Mouse (Mus musculus) forebrain, embryonic 13.5 days (tissue): ENCODE data around the gene Iqgap1. TPM values are rescaled to one million over a fixed set of nuclear protein-coding genes. Genes with fewer than 3 reads are reported as not detected.

ENCODE experiments used
- ATAC-seq: fragments of 200-750 bp; cut with Nextera tagmentation; 2 replicates; pipeline ENCODE4 v1.8.0; 2017
- H3K27ac ChIP-seq: fragments of 300-500 bp; sonication (generic); 2 replicates; pipeline ENCODE4 v1.5.1; 2015; ENCODE audit warnings: inconsistent platforms, mild to moderate bottlenecking, moderate library complexity
- H3K27me3 ChIP-seq: fragments of 300-500 bp; sonication (generic); 2 replicates; pipeline ENCODE4 v1.6.1; 2015; ENCODE audit warnings: mild to moderate bottlenecking, inconsistent platforms
- H3K36me3 ChIP-seq: fragments of 300-500 bp; sonication (generic); 2 replicates; pipeline ENCODE4 v1.6.1; 2015; ENCODE audit warnings: mild to moderate bottlenecking, inconsistent platforms; ENCODE audit not compliant: poor library complexity, severe bottlenecking
- H3K4me1 ChIP-seq: fragments of 300-500 bp; sonication (generic); 2 replicates; pipeline ENCODE4 v1.6.1; 2015; ENCODE audit warnings: inconsistent platforms
- H3K4me2 ChIP-seq: fragments of 300-500 bp; sonication (generic); 2 replicates; pipeline ENCODE4 v1.6.1; 2015; ENCODE audit warnings: inconsistent platforms, mild to moderate bottlenecking, moderate library complexity
- H3K4me3 ChIP-seq: fragments of 300-500 bp; sonication (generic); 2 replicates; pipeline ENCODE4 v1.5.1; 2015; ENCODE audit warnings: mild to moderate bottlenecking, inconsistent platforms
- H3K9ac ChIP-seq: fragments of 300-500 bp; sonication (generic); 2 replicates; pipeline ENCODE4 v1.6.1; 2015; ENCODE audit warnings: mild to moderate bottlenecking, inconsistent platforms
- H3K9me3 ChIP-seq: fragments of 300-500 bp; sonication (generic); replicated peaks from 2 replicates; pipeline ENCODE4 v1.6.1; 2016; ENCODE audit warnings: inconsistent platforms
- WGBS: fragments of 180-500 bp; shearing (Covaris S2); methylation state at CpG from one replicate; pipeline ENCODE4 v1.1.7; 2015; 5-methylcytosine and 5-hydroxymethylcytosine counted together
- polyA plus RNA-seq: library from polyadenylated mRNA; unstranded; fragments of >200 nt; fragmentation: Nextera tagmentation; extraction: Ambion mirVana; gene quantifications from 2 replicates; pipeline ENCODE4 v1.2.1, GENCODE M21; 2015

The Iqgap1 gene
- polyA plus RNA-seq, 1 experiment from 2014 or later = 19.7 TPM

DNA sequence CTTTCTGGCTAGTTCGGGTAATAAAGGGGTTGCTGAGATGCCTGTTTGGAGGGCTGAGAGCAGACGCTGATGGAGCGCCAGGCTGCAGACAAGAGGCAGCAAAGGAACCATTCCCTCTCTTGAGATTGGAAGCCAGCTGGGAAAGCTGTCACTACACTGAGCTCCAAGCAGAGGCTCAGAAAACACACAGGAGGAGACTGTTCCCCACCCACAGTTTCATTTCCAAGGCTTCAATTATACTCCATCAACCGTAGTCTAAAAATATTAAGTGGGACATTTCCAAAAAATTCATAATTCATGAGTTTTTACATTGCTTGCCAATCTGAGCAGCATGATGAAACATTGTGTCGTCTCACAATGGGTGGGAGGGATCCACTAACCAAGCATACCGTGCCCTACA, 134.6 kb downstream of the Iqgap1 start:
- ATAC-seq = peak; percentile 19; the same call in 1 of the 2 replicates
- Histone ChIP-seq H3K4me2 (no peak overlapping the region), H3K36me3 (no peaks in the 10 kb centered on the region), H3K27me3 (no peaks in the 10 kb centered on the region), H3K9ac (no peak overlapping the region), H3K4me3 (no peak overlapping the region), H3K27ac (no peak overlapping the region), H3K9me3 (no peaks in the 10 kb centered on the region), H3K4me1 (peaks cover 17% of the 10 kb centered on the region)
- WGBS = 53% methylated on average over 6 of the region's 6 CpGs

- peak overlapping the region; percentile 92 for H3K27ac ChIP-seq
- WGBS = 19% methylated on average over 10 of the region's 10 CpGs
- ATAC-seq = no peak; the same call in 1 of the 2 replicates
Measured at GRCm38 (mm10) chr7:80689221-80689591, 136.6 kb downstream of the Iqgap1 start.

GRCm38 (mm10) chr7:80688556-80689220, 137.1 kb downstream of the Iqgap1 start, which contains the start of gene Crtc3:
Gene Crtc3 (minus strand): TSS chr7:80688877.
- ATAC-seq = peak; percentile 79
- Histone ChIP-seq H3K4me1 (peaks cover 22% of the 10 kb centered on the region), H3K36me3 (no peaks in the 10 kb centered on the region), H3K27me3 (no peaks in the 10 kb centered on the region), H3K9ac (peak within 1 kb of the TSS; percentile 89), H3K27ac (peak within 1 kb of the TSS; percentile 92), H3K4me3 (peak within 1 kb of the TSS; percentile 76), H3K9me3 (no peaks in the 10 kb centered on the region), H3K4me2 (peak within 1 kb of the TSS; percentile 79)
- under 1% methylated on average over 58 of the region's 83 CpGs for WGBS

More at GRCm38 (mm10) chr7:80689221-80689591, 136.6 kb downstream of the Iqgap1 start:
- H3K4me3 ChIP-seq = peak overlapping the region; percentile 76
- H3K9ac ChIP-seq = peak overlapping the region; percentile 89
- H3K9me3 ChIP-seq = no peaks in the 10 kb centered on the region
- H3K27me3 ChIP-seq = no peaks in the 10 kb centered on the region
- no peaks in the 10 kb centered on the region for H3K36me3 ChIP-seq
- peak overlapping the region; percentile 79 for H3K4me2 ChIP-seq
- peaks cover 22% of the 10 kb centered on the region for H3K4me1 ChIP-seq

DNA sequence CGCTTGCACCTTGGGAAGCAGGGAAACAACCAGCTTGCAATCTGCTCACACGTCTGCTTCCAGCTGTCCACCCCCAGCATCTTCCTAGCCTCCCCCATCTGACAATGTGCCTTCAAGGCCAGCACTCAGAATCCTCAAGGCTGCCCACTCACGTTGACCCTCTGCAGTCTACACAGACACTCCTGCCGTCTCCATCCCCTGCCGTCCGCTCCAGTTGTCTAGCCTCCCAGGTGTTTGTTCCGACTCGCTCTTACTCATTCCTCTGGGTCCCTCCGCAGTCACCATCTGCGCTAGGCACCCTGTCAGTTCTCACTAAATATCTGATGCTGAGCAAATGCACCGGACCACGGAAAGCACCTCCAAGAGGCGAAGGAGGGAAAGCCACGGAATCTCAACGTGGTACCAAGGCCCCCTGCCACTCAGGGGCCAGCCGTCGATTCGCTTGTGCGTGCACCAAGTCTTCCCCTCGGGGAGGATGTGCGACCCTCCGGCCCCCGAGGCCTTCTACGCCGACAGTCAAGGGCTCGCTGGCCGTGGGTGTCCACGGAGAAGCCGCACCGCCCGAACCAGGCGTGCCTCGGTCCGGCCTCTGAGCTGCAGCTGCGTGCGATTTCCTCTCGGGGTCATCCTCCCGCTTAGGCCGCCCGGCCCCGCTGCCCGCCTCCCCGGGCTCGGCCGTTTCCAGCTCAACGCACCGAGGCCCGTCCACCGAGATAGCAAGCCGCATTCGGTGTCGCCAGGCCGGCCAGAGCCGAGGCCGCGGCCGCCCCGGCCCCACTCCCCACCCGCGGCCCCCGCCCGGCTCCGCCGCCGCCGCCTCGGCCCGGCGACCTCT, 137.8 kb downstream of the Iqgap1 start:
- no peaks in the 10 kb centered on the region for H3K36me3 ChIP-seq
- peak overlapping the region; percentile 89 for H3K9ac ChIP-seq
- no peaks in the 10 kb centered on the region for H3K9me3 ChIP-seq
- peak overlapping the region; percentile 76 for H3K4me3 ChIP-seq
- under 1% methylated on average over 57 of the region's 69 CpGs for WGBS
- ATAC-seq = peak; percentile 59
- H3K27ac ChIP-seq = peak overlapping the region; percentile 92
- peaks cover 22% of the 10 kb centered on the region for H3K4me1 ChIP-seq
- peak overlapping the region; percentile 79 for H3K4me2 ChIP-seq
- no peaks in the 10 kb centered on the region for H3K27me3 ChIP-seq

DNA sequence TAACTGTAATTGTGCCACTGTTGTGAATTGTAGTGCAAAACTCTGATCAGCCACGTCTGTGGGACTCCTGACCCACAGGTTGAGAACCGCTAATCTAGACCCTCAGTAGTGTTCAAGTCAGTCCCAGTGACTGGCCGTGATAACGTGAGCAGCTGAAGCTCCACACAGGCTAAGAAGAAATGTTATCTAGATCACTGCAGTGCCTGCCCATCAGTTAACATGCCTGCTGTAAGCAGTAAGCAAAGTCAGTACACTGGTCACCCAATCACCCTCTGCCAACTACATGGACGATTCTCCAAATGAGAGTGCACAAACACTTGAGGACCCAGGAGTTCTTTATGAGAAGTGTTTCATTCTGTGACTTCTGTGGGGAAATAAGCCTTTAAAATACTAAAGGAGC, 140.1 kb downstream of the Iqgap1 start:
- no peak overlapping the region for H3K4me2 ChIP-seq
- H3K9me3 ChIP-seq = no peaks in the 10 kb centered on the region
- WGBS = 87% methylated on average over 5 of the region's 5 CpGs
- no peak overlapping the region for H3K4me3 ChIP-seq
- H3K9ac ChIP-seq = no peak overlapping the region
- peaks cover 27% of the 10 kb centered on the region for H3K4me1 ChIP-seq
- ATAC-seq = no peak
- no peaks in the 10 kb centered on the region for H3K36me3 ChIP-seq
- no peak overlapping the region for H3K27ac ChIP-seq
- no peaks in the 10 kb centered on the region for H3K27me3 ChIP-seq

DNA sequence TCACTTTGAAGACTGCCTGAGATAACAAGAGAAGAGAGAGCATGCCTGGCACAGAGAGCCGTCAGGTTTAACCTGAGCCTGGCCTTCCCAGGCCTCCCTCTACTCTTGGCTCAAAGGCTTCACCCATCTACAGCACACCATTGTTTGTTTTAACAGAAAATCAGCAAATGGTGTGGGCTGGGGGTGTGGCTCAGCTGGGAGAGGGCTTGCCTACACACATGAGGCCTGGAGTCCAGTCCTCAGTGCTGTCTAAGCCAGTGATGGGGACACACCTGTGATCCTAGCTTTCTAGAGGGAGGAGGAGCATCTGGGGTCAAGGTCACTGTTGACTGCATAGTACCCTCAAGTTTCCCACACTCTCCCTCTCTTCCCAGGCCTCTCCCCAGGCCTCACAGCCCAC, 143.1 kb downstream of the Iqgap1 start:
- Histone ChIP-seq H3K27ac (no peak overlapping the region), H3K4me3 (no peak overlapping the region), H3K4me2 (no peak overlapping the region), H3K36me3 (no peaks in the 10 kb centered on the region), H3K9me3 (no peaks in the 10 kb centered on the region), H3K4me1 (peaks cover 26% of the 10 kb centered on the region), H3K9ac (no peak overlapping the region), H3K27me3 (no peaks in the 10 kb centered on the region)
- no peak for ATAC-seq
- WGBS = 61% methylated on average over 1 of the region's 1 CpGs

- Histone ChIP-seq H3K4me3 (no peak overlapping the region), H3K9me3 (no peaks in the 10 kb centered on the region), H3K4me1 (peaks cover 18% of the 10 kb centered on the region), H3K27me3 (no peaks in the 10 kb centered on the region), H3K4me2 (no peak overlapping the region), H3K9ac (no peak overlapping the region), H3K27ac (no peak overlapping the region), H3K36me3 (no peaks in the 10 kb centered on the region)
- 0 out of 2 replicates have a peak, but pooled peaks have one; percentile 36 for ATAC-seq
- WGBS = 25% methylated on average over 12 of the region's 12 CpGs
Measured at GRCm38 (mm10) chr7:80680218-80680847, 145.4 kb downstream of the Iqgap1 start.

DNA sequence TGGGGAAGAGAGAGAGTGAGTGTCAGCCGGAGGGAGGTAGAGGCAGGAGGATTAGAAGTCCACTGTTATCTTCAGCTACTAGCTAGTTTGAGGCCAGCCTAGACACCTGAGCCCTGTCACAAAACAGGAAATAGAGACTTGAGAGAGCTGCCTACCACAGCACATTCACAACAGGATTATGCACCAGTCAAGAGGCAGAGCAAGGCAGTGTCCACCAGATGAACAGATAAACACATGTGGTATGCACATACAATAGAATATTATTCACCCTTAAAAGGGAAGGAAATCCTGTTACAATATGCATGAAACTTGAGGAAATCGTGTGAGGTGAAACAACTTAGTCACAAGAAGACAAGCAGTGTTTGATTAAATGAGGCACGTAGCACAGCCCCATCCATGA, 153.5 kb downstream of the Iqgap1 start:
- H3K36me3 ChIP-seq = no peaks in the 10 kb centered on the region
- no peak overlapping the region for H3K9ac ChIP-seq
- H3K27ac ChIP-seq = no peak overlapping the region
- 77% methylated on average over 3 of the region's 3 CpGs for WGBS
- no peak overlapping the region for H3K4me3 ChIP-seq
- peaks cover 1% of the 10 kb centered on the region; the same call in 1 of the 2 replicates for H3K4me1 ChIP-seq
- H3K9me3 ChIP-seq = no peaks in the 10 kb centered on the region
- ATAC-seq = no peak
- H3K4me2 ChIP-seq = no peak overlapping the region
- H3K27me3 ChIP-seq = no peaks in the 10 kb centered on the region

DNA sequence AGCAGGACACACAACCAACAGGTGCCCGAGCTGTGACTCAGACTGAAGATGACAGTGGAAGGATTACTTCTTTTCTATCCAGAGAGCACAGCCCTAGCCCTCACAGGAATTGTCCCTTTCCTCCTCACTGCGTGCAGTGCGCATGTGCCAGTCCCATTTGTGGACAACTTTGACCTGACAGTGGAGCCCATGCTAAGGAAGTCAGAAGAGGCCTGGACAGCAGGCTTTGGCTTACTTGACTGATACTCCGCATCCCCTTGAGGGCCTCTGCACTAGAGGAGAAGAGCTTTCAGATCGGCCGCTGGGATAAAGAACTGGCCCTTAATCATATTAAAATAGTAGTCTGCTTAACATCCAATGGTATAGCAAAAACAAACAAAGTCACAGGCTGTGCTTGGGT, 154.9 kb downstream of the Iqgap1 start:
- Histone ChIP-seq H3K4me2 (no peak overlapping the region), H3K27ac (no peak overlapping the region), H3K27me3 (no peaks in the 10 kb centered on the region), H3K9me3 (no peaks in the 10 kb centered on the region), H3K4me3 (no peak overlapping the region), H3K9ac (no peak overlapping the region), H3K36me3 (no peaks in the 10 kb centered on the region), H3K4me1 (peaks cover 4% of the 10 kb centered on the region; the same call in 1 of the 2 replicates)
- 94% methylated on average over 6 of the region's 6 CpGs for WGBS
- ATAC-seq = no peak

- Histone ChIP-seq H3K9ac (no peak overlapping the region), H3K27me3 (no peaks in the 10 kb centered on the region), H3K36me3 (no peaks in the 10 kb centered on the region), H3K9me3 (no peaks in the 10 kb centered on the region), H3K4me3 (no peak overlapping the region), H3K27ac (no peak overlapping the region), H3K4me2 (no peak overlapping the region), H3K4me1 (peaks cover 4% of the 10 kb centered on the region; the same call in 1 of the 2 replicates)
- no peak for ATAC-seq
- 86% methylated on average over 11 of the region's 11 CpGs for WGBS
Measured at GRCm38 (mm10) chr7:80667190-80667589, 158.6 kb downstream of the Iqgap1 start.

DNA sequence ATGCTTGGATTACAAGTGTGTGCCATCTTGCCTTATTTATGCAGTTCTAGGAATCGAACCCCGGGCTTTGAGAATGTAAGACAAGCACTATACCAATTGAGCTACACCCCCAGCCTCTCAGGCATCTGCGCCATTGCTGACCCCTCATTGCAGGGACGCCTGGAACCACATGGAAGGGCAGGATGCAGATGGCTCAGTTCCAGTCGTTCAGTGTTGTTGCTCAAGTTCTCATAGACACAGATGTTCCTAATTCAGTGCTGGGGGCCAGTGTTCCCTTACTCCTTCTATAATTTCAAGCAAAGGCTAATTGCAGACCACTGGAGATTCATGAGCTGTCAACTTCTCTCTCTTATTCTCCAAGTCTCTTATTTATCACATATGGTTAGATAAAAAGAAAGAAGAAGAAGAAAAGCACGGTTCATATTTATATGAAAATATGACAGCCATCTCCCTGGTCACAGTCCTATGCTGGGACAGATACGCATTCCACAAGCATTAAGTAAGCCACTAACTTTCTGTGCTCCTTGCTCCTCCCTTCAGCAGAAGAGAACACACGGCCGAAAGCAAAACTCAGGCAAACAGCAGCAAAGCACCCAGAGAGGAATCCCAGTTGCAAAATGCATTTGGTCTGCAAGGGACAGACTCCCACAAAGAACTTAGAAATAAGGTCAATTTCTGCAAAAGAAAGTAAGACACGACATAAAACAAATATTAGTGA, 159.4 kb downstream of the Iqgap1 start:
- Histone ChIP-seq H3K9me3 (no peaks in the 10 kb centered on the region), H3K27ac (no peak overlapping the region), H3K4me2 (no peak overlapping the region), H3K36me3 (no peaks in the 10 kb centered on the region), H3K9ac (no peak overlapping the region), H3K4me1 (peaks cover 4% of the 10 kb centered on the region; the same call in 1 of the 2 replicates), H3K27me3 (no peaks in the 10 kb centered on the region), H3K4me3 (no peak overlapping the region)
- 83% methylated on average over 10 of the region's 10 CpGs for WGBS
- no peak for ATAC-seq
